Comparison of ENCODE assay signal across 1 mouse cellular context in genomic region chr17:47593215-47593853, GRCm38 (mm10).
A peak's percentile ranks its signal among the peaks of the same experiment; 100 is the strongest.
TF ChIP-seq lines count a peak whose summit lies in the region.

No protein-coding gene starts in this region.

TF ChIP-seq in CH12.LX, 34 proteins besides CTCF, POLR2A, EP300 and RAD21 (continued from another document):
- no peak for TF ChIP-seq ZMIZ1 (IDR thresholded peaks at IDR 0.05; ENCODE audit: low read depth, low read length)
- no peak for TF ChIP-seq KAT2A (IDR thresholded peaks at IDR 0.05; ENCODE audit: insufficient replicate concordance, low read length)
- 0 out of 2 replicates have a peak, but pooled peaks have one; percentile 7 for TF ChIP-seq BHLHE40 (IDR thresholded peaks at IDR 0.05; ENCODE audit: low read depth, low read length)
- no peak for TF ChIP-seq GABPA (IDR thresholded peaks at IDR 0.05; ENCODE audit: insufficient replicate concordance, low read depth, low read length)
- no peak for TF ChIP-seq ZKSCAN1 (IDR thresholded peaks at IDR 0.05; ENCODE audit: borderline replicate concordance, low read depth, low read length)
- no peak for TF ChIP-seq UBTF (IDR thresholded peaks at IDR 0.05; ENCODE audit: low read depth, low read length)
- TF ChIP-seq MXI1 (IDR thresholded peaks at IDR 0.05; ENCODE audit: low read depth, low read length) = peak; percentile 82; the same call in 1 of the 2 replicates
- no peak for TF ChIP-seq PAX5 (IDR thresholded peaks at IDR 0.05; ENCODE audit: low read length)
- no peak for TF ChIP-seq MAZ (IDR thresholded peaks at IDR 0.05; ENCODE audit: low read depth, low read length)
- peak; percentile 51 for TF ChIP-seq HCFC1 (IDR thresholded peaks at IDR 0.05; ENCODE audit: low read depth, low read length)
- TF ChIP-seq TCF12 (IDR thresholded peaks at IDR 0.05; ENCODE audit: low read depth, low read length) = peak; percentile 64; the same call in 1 of the 2 replicates
- TF ChIP-seq CHD2 (IDR thresholded peaks at IDR 0.05; ENCODE audit: low read length) = no peak
- TF ChIP-seq USF2 (conservative IDR thresholded peaks at IDR 0.05; ENCODE audit: low read depth, low read length) = no peak
- no peak for TF ChIP-seq POLR2AphosphoS2 (IDR thresholded peaks at IDR 0.05; ENCODE audit: low read depth, low read length)
- no peak for TF ChIP-seq IRF4 (IDR thresholded peaks at IDR 0.05; ENCODE audit: low read depth, low read length)
- TF ChIP-seq SIN3A (IDR thresholded peaks at IDR 0.05; ENCODE audit: low read length) = peak; percentile 46; the same call in 1 of the 2 replicates
- no peak for TF ChIP-seq RCOR1 (conservative IDR thresholded peaks at IDR 0.05; ENCODE audit: low read depth, low read length)
- no peak for TF ChIP-seq JUND (conservative IDR thresholded peaks at IDR 0.05; ENCODE audit: low read depth, low read length)
- peak; percentile 88 for TF ChIP-seq ELF1 (IDR thresholded peaks at IDR 0.05; ENCODE audit: low read depth, low read length)
- TF ChIP-seq MAX (IDR thresholded peaks at IDR 0.05; ENCODE audit: low read length) = no peak
- TF ChIP-seq USF1 (IDR thresholded peaks at IDR 0.05; ENCODE audit: low read depth, low read length) = no peak
- TF ChIP-seq JUN (IDR thresholded peaks at IDR 0.05; ENCODE audit: insufficient read depth, low read depth, low read length) = no peak
- peak; percentile 45; the same call in 1 of the 2 replicates for TF ChIP-seq NRF1 (IDR thresholded peaks at IDR 0.05; ENCODE audit: low read depth, low read length)
- TF ChIP-seq E2F4 (IDR thresholded peaks at IDR 0.05; ENCODE audit: insufficient replicate concordance, low read depth, low read length) = no peak
- no peak for TF ChIP-seq ZNF384 (IDR thresholded peaks at IDR 0.05; ENCODE audit: low read depth, low read length)
- no peak for TF ChIP-seq SMC3 (IDR thresholded peaks at IDR 0.05; ENCODE audit: low read depth, low read length)
- no peak for TF ChIP-seq ZC3H11A (IDR thresholded peaks at IDR 0.05; ENCODE audit: low read depth, low read length)
- no peak for TF ChIP-seq ETS1 (conservative IDR thresholded peaks at IDR 0.05; ENCODE audit: low read depth, low read length)
- TF ChIP-seq MAFK (IDR thresholded peaks at IDR 0.05; ENCODE audit: insufficient replicate concordance, low read length) = no peak
